Mouse (Mus musculus) kidney, adult 2 months (tissue): ENCODE measurements at regions not wholly inside any gene's neighbourhood (a gene's known extent, or its start where the extent isn't known, plus 50 kb on each side); places are given as distances from the start of the nearest gene placed in this dataset.

Experiments used
- CTCF ChIP-seq: fragments of 200-500 bp; conservative IDR thresholded peaks from 2 replicates; pipeline ENCODE4 v1.5.1; 2011; ENCODE audit warnings: low read depth, mild to moderate bottlenecking, control low read depth, low read length, moderate library complexity, mixed read lengths; ENCODE audit not compliant: insufficient read depth, insufficient read length
- POLR2A ChIP-seq: fragments of 200-500 bp; IDR thresholded peaks from one replicate; pipeline ENCODE4 v1.6.1; 2011; ENCODE audit warnings: low read depth, low read length, control low read depth

- TF ChIP-seq CTCF (no peak), POLR2A (no peak)
These were observed 64.0 kb downstream of the Hlx start for GRCm38 (mm10) chr1:184668428-184668827.
